Mouse (Mus musculus) heart, adult 2 months (tissue): ENCODE data around the gene E330014E10Rik. TPM values are rescaled to one million over a fixed set of nuclear protein-coding genes. Genes with fewer than 3 reads are reported as not detected.
"Not testable (repeated sequence)": the region's sequence is repeated elsewhere in the genome, so short reads cannot be mapped to it uniquely, and the experiment has no call there.

Experiments
- DNase-seq, 2 experiments: peaks; one replicate each; pipeline ENCODE4 v3.0.0; 2021
- H3K27ac ChIP-seq: fragments of 200-600 bp; 2 replicates; pipeline ENCODE4 v1.8.1; 2022
- H3K27me3 ChIP-seq: fragments of 200-500 bp; 2 replicates; pipeline ENCODE4 v1.6.1; 2012; ENCODE audit warnings: mild to moderate bottlenecking, low read length, inconsistent platforms, mixed read lengths; ENCODE audit not compliant: control insufficient read depth, insufficient read depth
- H3K36me3 ChIP-seq: fragments of 200-500 bp; 2 replicates; pipeline ENCODE4 v1.6.1; 2012; ENCODE audit warnings: low read length, inconsistent platforms; ENCODE audit not compliant: control insufficient read depth, insufficient read depth
- H3K4me1 ChIP-seq: fragments of 200-500 bp; 2 replicates; pipeline ENCODE4 v1.6.1; 2011; ENCODE audit warnings: low read length; ENCODE audit not compliant: control insufficient read depth, insufficient read depth
- H3K4me3 ChIP-seq: fragments of 200-600 bp; 2 replicates; pipeline ENCODE4 v1.8.1; 2022
- H3K79me2 ChIP-seq: fragments of 200-500 bp; replicated peaks from 2 replicates; pipeline ENCODE4 v1.6.1; 2012; ENCODE audit warnings: mild to moderate bottlenecking, inconsistent platforms, low read length, moderate library complexity, mixed read lengths; ENCODE audit not compliant: control insufficient read depth, insufficient read depth
- H3K9ac ChIP-seq: fragments of 200-500 bp; 2 replicates; pipeline ENCODE4 v1.6.1; 2012; ENCODE audit warnings: low read depth, mild to moderate bottlenecking, control low read depth, inconsistent platforms, low read length, mixed read lengths
- CTCF ChIP-seq: fragments of 200-600 bp; IDR thresholded peaks from 2 replicates; pipeline ENCODE4 v1.8.1; 2022; ENCODE audit warnings: antibody characterized with exemption, mild to moderate bottlenecking, moderate library complexity
- EP300 ChIP-seq: fragments of 200-500 bp; IDR thresholded peaks from 2 replicates; pipeline ENCODE4 v1.6.1; 2011; ENCODE audit warnings: low read depth, low read length, control low read depth; ENCODE audit not compliant: insufficient read depth
- POLR2A ChIP-seq: fragments of 200-500 bp; IDR thresholded peaks from 2 replicates; pipeline ENCODE4 v1.6.1; 2011; ENCODE audit warnings: mild to moderate bottlenecking, low read depth, low read length, control low read depth; ENCODE audit not compliant: insufficient read depth
- WGBS: fragments of 180-500 bp; shearing (Covaris S2); methylation state at CpG from one replicate; pipeline ENCODE4 v1.1.7; 2018; 5-methylcytosine and 5-hydroxymethylcytosine counted together
- intact Hi-C: fragments of 180-260 bp; cut with DNase I; formaldehyde crosslinking; loops from one replicate; pipeline ENCODE4 v1.15.1; 2025
- long read RNA-seq: library from polyadenylated mRNA; stranded (forward); transcript quantifications from one replicate; pipeline ENCODE4 v2.0.0, GENCODE M21; 2021
- polyA plus RNA-seq: library from polyadenylated mRNA; depleted of rRNA; stranded (reverse); fragments of >200 nt; gene quantifications from 2 replicates; pipeline ENCODE4 v1.2.3, GENCODE M21; 2012; rRNA removed
- total RNA-seq, 2 experiments: library from RNA; stranded (reverse); gene quantifications; 2 replicates each; pipeline ENCODE4 v1.2.3; 2021

Gene E330014E10Rik
- total RNA-seq = not detected
- not detected in 2 replicates for polyA plus RNA-seq
- long read RNA-seq = 0 reads

- H3K27me3 ChIP-seq, DNase-seq, H3K9ac ChIP-seq, intact Hi-C loops, H3K36me3 ChIP-seq, H3K79me2 ChIP-seq, H3K4me3 ChIP-seq, H3K4me1 ChIP-seq, H3K27ac ChIP-seq: not testable (repeated sequence)
- no CpG with 5 or more reads among the region's 2 CpGs for WGBS
Observed at GRCm38 (mm10) chr5:95775690-95776089, at the start of gene E330014E10Rik. E330014E10Rik (plus strand) TSS chr5:95775990.

- intact Hi-C loops = not testable (repeated sequence)
- WGBS = no CpG with 5 or more reads among the region's 1 CpGs
Observed at GRCm38 (mm10) chr5:95736073-95736472, 39.7 kb upstream of the E330014E10Rik start, which contains the start of gene Gm7978. Gm7978 (minus strand) TSS chr5:95736173.

DNA sequence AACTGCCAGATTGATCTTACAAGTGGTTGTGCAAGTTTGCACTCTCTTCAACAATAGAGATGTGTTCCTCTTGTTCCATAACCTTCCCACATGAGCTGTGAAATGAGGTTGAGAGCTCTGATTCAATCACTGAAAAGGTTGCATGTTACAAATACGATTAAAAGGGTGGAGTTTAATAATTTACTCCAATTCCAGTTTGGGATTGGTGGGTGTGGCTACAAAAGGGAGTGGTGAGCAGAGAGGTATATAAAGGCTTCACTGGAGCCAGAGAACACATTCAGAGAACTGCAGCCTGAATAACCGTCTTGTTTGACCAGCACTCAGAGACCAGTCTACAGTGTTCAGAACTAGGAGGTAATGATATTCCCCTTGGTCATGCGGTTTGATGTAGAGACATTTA lies 34.1 kb upstream of the E330014E10Rik start, which contains the start of gene Gm7982:
Gene Gm7982 (plus strand): TSS at position 301 of the 400 bp plus-strand sequence.
- H3K36me3 ChIP-seq, H3K79me2 ChIP-seq, H3K27ac ChIP-seq, H3K27me3 ChIP-seq, H3K4me3 ChIP-seq, H3K9ac ChIP-seq, intact Hi-C loops, DNase-seq, H3K4me1 ChIP-seq: not testable (repeated sequence)
- no CpG with 5 or more reads among the region's 3 CpGs for WGBS

More at GRCm38 (mm10) chr5:95736073-95736472, 39.7 kb upstream of the E330014E10Rik start, which contains the start of gene Gm7978:
- H3K27ac ChIP-seq, H3K9ac ChIP-seq, H3K4me1 ChIP-seq, H3K4me3 ChIP-seq, H3K79me2 ChIP-seq, H3K36me3 ChIP-seq, DNase-seq, H3K27me3 ChIP-seq: not testable (repeated sequence)

DNA sequence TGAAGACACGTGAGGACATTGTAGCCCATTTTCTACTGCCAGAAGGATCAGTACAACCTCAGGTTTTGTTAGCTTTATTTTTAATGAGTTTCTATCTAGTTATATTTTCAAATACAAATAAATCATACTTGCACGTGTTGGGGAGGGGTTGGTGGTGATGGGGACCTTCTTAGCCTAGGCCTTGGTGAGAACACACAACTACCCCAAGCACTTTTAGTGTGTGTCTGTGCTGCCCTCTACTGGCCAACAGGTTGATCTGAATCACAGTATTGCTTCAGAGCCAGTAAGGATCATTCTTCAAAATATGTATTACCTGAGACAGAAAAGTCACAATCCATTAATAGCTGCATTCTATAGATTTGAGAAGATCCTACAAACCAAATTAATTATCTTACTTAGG lies 35.1 kb downstream of the E330014E10Rik start:
- intact Hi-C loops, H3K27me3 ChIP-seq, H3K27ac ChIP-seq, H3K36me3 ChIP-seq, DNase-seq, H3K79me2 ChIP-seq, H3K4me3 ChIP-seq, H3K4me1 ChIP-seq, H3K9ac ChIP-seq: not testable (repeated sequence)
- TF ChIP-seq CTCF = peak; percentile 26
- whole genome bisulfite sequencing = 51% methylated on average over 2 of the region's 2 CpGs

- intact Hi-C loops = no loop called here
- no peaks in the 10 kb centered on the region for H3K79me2 ChIP-seq
Observed at GRCm38 (mm10) chr5:95836580-95836979, 60.8 kb downstream of the E330014E10Rik start.

DNA sequence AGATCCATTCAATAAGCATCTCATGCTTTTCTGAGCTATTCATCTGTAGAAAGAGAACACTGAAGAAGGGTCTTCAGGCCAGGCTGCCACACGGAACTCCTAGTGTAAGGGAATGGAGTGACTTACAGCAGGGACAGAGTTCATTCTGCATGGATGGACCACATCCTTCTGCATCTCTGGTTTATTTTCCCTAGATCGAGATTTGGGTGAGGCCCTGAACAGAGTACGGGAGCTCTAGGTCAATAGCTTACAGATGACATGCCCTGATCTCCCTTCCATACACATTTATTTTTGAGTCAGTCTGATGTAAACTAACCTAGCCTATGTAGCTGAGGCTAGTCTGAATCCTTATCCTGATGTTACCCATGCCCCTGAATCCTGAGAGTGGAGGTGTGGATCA lies 78.2 kb downstream of the E330014E10Rik start:
- Histone ChIP-seq H3K36me3 (no peaks in the 10 kb centered on the region), H3K27ac (no peak overlapping the region), H3K9ac (no peak overlapping the region), H3K4me1 (no peaks in the 10 kb centered on the region), H3K79me2 (no peaks in the 10 kb centered on the region), H3K4me3 (no peak overlapping the region), H3K27me3 (no peaks in the 10 kb centered on the region)
- no peak for TF ChIP-seq POLR2A
- no peak for TF ChIP-seq EP300
- no peak for TF ChIP-seq CTCF
- intact Hi-C loops = no loop called here
- WGBS = 86% methylated on average over 3 of the region's 3 CpGs
- DNase-seq = no peak

More at GRCm38 (mm10) chr5:95836580-95836979, 60.8 kb downstream of the E330014E10Rik start:
- H3K36me3 ChIP-seq = no peaks in the 10 kb centered on the region
- DNase-seq = no peak
- TF ChIP-seq CTCF (no peak), EP300 (no peak), POLR2A (no peak)
- H3K4me1 ChIP-seq = no peaks in the 10 kb centered on the region
- no peak overlapping the region for H3K27ac ChIP-seq
- H3K9ac ChIP-seq = no peak overlapping the region
- no peaks in the 10 kb centered on the region for H3K27me3 ChIP-seq
- no peak overlapping the region for H3K4me3 ChIP-seq
- WGBS = 51% methylated on average over 4 of the region's 4 CpGs

Other genes starting within 250 kb of the E330014E10Rik start
- gene Gm7971, start 181.1 kb upstream of the E330014E10Rik start, total RNA-seq = not detected
- not detected in 2 replicates for gene Gm7971, start 181.1 kb upstream of the E330014E10Rik start, polyA plus RNA-seq
- not detected for gene Gm7978, start 39.8 kb upstream of the E330014E10Rik start, total RNA-seq
- gene Gm7978, start 39.8 kb upstream of the E330014E10Rik start, polyA plus RNA-seq = not detected in 2 replicates
- gene Gm7982, start 34.0 kb upstream of the E330014E10Rik start, total RNA-seq = not detected
- gene Gm7982, start 34.0 kb upstream of the E330014E10Rik start, polyA plus RNA-seq = not detected in 2 replicates
- gene Cxcl13, start 181.0 kb downstream of the E330014E10Rik start, total RNA-seq = 1 to 10 TPM; 1.6 to 2.7 TPM
- 1.3 and 1.5 TPM in 2 replicates for gene Cxcl13, start 181.0 kb downstream of the E330014E10Rik start, polyA plus RNA-seq